Mouse (Mus musculus): Measurements from ENCODE around the gene Nif3l1. TPM values are rescaled to one million over a fixed set of nuclear protein-coding genes. Genes with fewer than 3 reads are reported as not detected.

Nif3l1 gene
- polyA plus RNA-seq, 1 experiment: 36.3 TPM

DNA sequence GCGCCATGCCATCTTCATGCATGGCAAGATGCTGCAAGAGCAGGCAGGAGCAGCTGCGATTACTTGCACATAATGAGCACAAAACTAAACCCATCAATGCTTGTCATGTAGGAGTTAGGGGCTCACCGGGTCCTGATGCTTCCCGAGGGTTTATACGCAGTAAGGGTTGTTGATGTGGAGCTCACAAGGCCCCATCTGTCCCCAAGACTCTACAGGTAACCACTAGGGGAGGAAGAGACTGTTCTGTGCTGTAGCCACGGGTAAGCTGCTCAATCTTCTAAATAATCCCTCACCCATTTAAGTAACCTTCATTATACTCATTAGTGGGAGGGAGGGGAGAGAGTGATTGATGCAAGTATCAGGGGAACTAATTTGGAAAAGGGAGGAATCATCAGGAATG is 50.7 kb downstream of the Nif3l1 start:
- H3K4me1 ChIP-seq (ENCODE audit: control insufficient read depth, insufficient read depth, low read length): no peaks in the 10 kb centered on the region
- no peak for TF ChIP-seq CTCF (IDR thresholded peaks at IDR 0.05; ENCODE audit: borderline replicate concordance, insufficient read depth, low read length)
- H3K4me3 ChIP-seq (ENCODE audit: insufficient read depth, low read length): no peak overlapping the region
- no peak overlapping the region for H3K27ac ChIP-seq (ENCODE audit: insufficient read depth, low read length)

DNA sequence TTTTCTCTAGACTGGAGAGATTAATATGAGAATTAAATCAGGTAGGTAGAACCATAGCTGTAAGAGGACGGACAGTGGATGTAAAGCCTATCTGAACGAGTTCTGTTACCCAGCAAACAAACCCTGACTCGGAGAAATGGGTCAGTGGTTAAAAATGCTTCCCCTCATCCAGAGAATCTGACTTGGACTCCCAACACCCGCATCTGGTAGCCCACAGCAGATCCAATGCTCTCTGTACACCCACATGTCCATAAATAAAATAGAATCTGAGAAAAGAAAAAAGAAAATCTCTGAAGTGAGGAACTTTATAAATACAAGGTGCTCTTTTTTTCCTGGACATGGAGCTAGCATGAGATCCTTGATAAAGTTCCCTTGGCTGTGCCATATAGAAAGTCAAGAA is 52.7 kb downstream of the Nif3l1 start:
- Histone ChIP-seq H3K4me3 (ENCODE audit: insufficient read depth, low read length) (no peak overlapping the region), H3K4me1 (ENCODE audit: control insufficient read depth, insufficient read depth, low read length) (no peaks in the 10 kb centered on the region), H3K27ac (ENCODE audit: insufficient read depth, low read length) (no peak overlapping the region)
- TF ChIP-seq CTCF (IDR thresholded peaks at IDR 0.05; ENCODE audit: borderline replicate concordance, insufficient read depth, low read length) (no peak), POLR2A (IDR thresholded peaks at IDR 0.05; ENCODE audit: low read depth, low read length) (no peak)

DNA sequence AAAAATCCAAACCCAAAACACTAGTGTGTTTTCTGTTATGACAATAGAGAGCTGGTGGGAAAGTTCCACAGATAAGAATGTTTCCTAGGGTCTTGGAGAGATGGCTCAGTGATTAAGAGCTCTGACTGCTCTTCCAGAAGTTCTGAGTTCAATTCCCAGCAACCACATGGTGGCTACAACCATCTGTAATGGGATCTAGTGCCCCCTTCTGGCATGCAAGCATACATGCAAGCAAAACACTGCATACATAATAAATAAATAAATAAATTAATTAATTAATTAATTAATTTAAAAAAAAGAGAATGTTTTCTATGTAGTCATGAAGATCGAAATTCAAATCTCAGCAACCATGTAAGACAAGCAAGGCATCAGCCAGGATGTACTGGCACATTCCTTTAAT is 53.8 kb downstream of the Nif3l1 start:
- TF ChIP-seq POLR2A (IDR thresholded peaks at IDR 0.05; ENCODE audit: low read depth, low read length): no peak
- no peak for TF ChIP-seq CTCF (IDR thresholded peaks at IDR 0.05; ENCODE audit: borderline replicate concordance, insufficient read depth, low read length)
- H3K4me3 ChIP-seq (ENCODE audit: insufficient read depth, low read length): no peak overlapping the region
- H3K27ac ChIP-seq (ENCODE audit: insufficient read depth, low read length): no peak overlapping the region
- H3K4me1 ChIP-seq (ENCODE audit: control insufficient read depth, insufficient read depth, low read length): no peaks in the 10 kb centered on the region

DNA sequence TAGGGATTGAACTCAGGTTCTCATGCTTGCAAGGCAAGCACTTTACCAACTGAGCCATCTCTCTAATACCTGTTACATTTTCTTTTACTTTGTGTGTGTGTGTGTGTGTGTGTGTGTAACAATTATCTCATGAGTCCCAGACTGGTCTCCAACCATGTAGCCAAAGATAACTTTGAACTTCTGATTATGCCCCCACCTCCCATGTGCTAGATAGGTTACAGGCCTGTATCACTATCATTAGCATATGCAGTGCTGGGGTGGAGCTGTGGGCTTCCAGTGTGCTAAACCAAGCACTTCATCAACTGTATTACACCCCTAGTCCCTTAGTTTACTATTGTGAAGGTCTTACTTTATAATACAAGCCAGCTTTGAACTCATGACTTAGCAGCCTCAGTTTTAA is 58.2 kb downstream of the Nif3l1 start:
- H3K4me1 ChIP-seq (ENCODE audit: control insufficient read depth, insufficient read depth, low read length): no peaks in the 10 kb centered on the region
- H3K4me3 ChIP-seq (ENCODE audit: insufficient read depth, low read length): no peak overlapping the region
- no peak overlapping the region for H3K27ac ChIP-seq (ENCODE audit: insufficient read depth, low read length)
- no peak for TF ChIP-seq POLR2A (IDR thresholded peaks at IDR 0.05; ENCODE audit: low read depth, low read length)
- TF ChIP-seq CTCF (IDR thresholded peaks at IDR 0.05; ENCODE audit: borderline replicate concordance, insufficient read depth, low read length): no peak

DNA sequence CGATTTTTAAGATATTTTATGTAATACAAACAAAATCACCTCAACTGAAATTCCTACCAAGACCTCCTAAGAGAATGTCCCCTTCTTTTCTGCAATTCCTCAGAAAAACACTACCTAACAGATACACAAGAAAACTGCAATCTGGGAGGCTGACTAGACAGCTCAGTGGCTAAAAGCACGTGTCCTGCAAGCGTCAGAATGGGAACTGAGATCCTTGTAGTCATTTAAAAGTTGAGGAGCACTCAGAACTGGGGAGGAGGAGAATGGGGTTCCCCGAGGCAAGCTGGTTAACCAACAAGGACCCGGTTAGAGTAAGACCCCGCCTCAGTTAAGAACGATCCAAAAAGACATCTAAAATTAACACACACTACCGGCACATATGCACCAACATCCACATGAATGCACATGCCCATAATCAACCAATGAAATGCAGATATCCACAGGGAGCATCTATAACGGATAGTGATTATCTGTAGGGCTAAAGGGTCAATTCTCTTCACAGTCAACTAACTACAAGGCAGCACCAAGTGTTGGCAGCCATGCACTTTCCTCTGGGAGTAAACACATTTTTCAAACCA is 58.9 kb downstream of the Nif3l1 start:
- H3K4me3 ChIP-seq (ENCODE audit: insufficient read depth, low read length): peak overlapping the region; percentile 90
- no peaks in the 10 kb centered on the region for H3K4me1 ChIP-seq (ENCODE audit: control insufficient read depth, insufficient read depth, low read length)
- TF ChIP-seq CTCF (IDR thresholded peaks at IDR 0.05; ENCODE audit: borderline replicate concordance, insufficient read depth, low read length) (no peak), POLR2A (IDR thresholded peaks at IDR 0.05; ENCODE audit: low read depth, low read length) (no peak)
- H3K27ac ChIP-seq (ENCODE audit: insufficient read depth, low read length): no peak overlapping the region

DNA sequence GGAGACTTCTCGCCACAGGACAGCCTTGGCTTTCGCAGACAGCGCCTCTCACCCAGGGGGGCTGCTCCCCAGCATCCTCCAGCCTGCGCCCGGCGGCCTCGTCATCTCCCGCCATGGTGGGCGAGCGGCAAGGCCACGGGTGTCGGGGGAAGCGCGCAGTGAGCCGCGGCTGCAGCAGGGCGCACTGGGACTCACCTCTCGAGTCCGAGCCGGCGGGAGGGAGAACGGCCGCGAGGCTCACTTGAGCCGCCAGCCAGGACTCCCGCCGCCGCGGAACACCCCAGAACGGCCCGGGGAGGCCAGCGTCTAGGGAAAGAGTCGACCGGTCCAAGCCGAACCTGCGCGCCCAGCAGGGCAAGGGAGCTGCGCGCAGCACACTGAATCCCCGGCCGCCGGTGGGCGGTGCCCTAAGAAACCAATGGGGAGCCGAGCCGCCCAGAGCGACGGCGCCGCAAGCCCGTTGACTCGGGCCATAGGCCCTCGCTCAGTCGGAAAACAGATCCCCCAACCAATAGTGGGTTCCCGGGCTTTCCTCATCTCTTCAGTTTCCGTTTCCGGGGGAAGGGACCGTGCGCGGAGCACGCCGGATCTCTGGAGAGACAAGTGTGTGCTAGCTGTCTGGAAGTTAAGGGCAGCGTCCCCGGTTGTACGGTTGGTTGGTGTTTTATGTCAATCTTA is 59.8 kb downstream of the Nif3l1 start, which contains the start of gene Orc2:
Gene Orc2, minus strand, starts transcription at position 533 of the 678 bp plus-strand sequence.
- H3K4me3 ChIP-seq (ENCODE audit: insufficient read depth, low read length): peak within 1 kb of the TSS; percentile 90
- TF ChIP-seq POLR2A (IDR thresholded peaks at IDR 0.05; ENCODE audit: low read depth, low read length) (peak; percentile 77), CTCF (IDR thresholded peaks at IDR 0.05; ENCODE audit: borderline replicate concordance, insufficient read depth, low read length) (no peak)
- no peaks in the 10 kb centered on the region for H3K4me1 ChIP-seq (ENCODE audit: control insufficient read depth, insufficient read depth, low read length)
- H3K27ac ChIP-seq (ENCODE audit: insufficient read depth, low read length): no peak within 1 kb of the TSS

DNA sequence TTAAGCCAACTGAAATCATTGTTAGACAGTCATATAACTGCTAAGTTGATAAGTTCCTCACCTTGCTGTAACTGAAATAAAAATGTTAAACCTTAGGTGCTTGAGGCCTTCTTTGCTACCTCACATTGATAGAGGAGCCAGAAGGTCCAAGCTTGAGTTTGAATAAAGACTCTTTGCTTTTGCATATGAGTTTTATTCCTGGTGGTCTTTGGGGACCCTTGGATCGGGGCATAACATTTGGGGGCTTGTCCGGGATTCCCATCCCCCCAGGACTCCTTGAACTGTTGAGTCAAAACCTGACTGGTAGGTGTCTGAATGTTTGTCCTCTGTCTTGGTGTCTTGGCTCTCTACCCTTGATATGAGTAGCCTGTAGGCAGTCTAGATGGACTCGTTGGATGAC is 62.3 kb downstream of the Nif3l1 start:
- no peak overlapping the region for H3K27ac ChIP-seq (ENCODE audit: insufficient read depth, low read length)

More for the DNA sequence above, 62.3 kb downstream of the Nif3l1 start:
- Histone ChIP-seq H3K4me1 (ENCODE audit: control insufficient read depth, insufficient read depth, low read length) (no peaks in the 10 kb centered on the region), H3K4me3 (ENCODE audit: insufficient read depth, low read length) (no peak overlapping the region)
- TF ChIP-seq POLR2A (IDR thresholded peaks at IDR 0.05; ENCODE audit: low read depth, low read length) (no peak), CTCF (IDR thresholded peaks at IDR 0.05; ENCODE audit: borderline replicate concordance, insufficient read depth, low read length) (no peak)

Other genes with a start within 250 kb of the Nif3l1 start
- not detected in 2 replicates for gene Aox4, start 234.8 kb upstream of the Nif3l1 start, polyA plus RNA-seq (2011; ENCODE audit: insufficient read length, low read depth, missing spikeins)
- gene Aox2, start 166.8 kb upstream of the Nif3l1 start, polyA plus RNA-seq (2011; ENCODE audit: insufficient read length, low read depth, missing spikeins): not detected in 2 replicates
- 360 and 397 TPM in 2 replicates for gene Bzw1, start 52.3 kb upstream of the Nif3l1 start, polyA plus RNA-seq (2011; ENCODE audit: insufficient read length, low read depth, missing spikeins)
- gene Clk1, start 21.1 kb upstream of the Nif3l1 start, polyA plus RNA-seq (2011; ENCODE audit: insufficient read length, low read depth, missing spikeins): 118 and 153 TPM in 2 replicates
- gene Ppil3, start 335 bp downstream of the Nif3l1 start, polyA plus RNA-seq (2011; ENCODE audit: insufficient read length, low read depth, missing spikeins): 50.6 and 70.9 TPM in 2 replicates
- 27.3 and 35.3 TPM in 2 replicates for gene Orc2, start 60.0 kb downstream of the Nif3l1 start, polyA plus RNA-seq (2011; ENCODE audit: insufficient read length, low read depth, missing spikeins)
- 7.8 and 15.5 TPM in 2 replicates for gene Fam126b, start 141.2 kb downstream of the Nif3l1 start, polyA plus RNA-seq (2011; ENCODE audit: insufficient read length, low read depth, missing spikeins)
- gene Ndufb3, start 141.2 kb downstream of the Nif3l1 start, polyA plus RNA-seq (2011; ENCODE audit: insufficient read length, low read depth, missing spikeins): 63.8 and 66.8 TPM in 2 replicates